Mouse (Mus musculus) lung, adult 10 weeks (tissue): Measurements from ENCODE around the gene Adamts2. TPM values are rescaled to one million over a fixed set of nuclear protein-coding genes. Genes with fewer than 3 reads are reported as not detected.

ENCODE experiments used
- polyA plus RNA-seq: library from polyadenylated mRNA; stranded (reverse); fragments of 350-450 nt; fragmentation: Illumina TruSeq; extraction: RNeasy Lipid Tissue Mini Kit (QIAGEN cat#74804); gene quantifications from one replicate; pipeline ENCODE4 v1.2.3, GENCODE M21; 2014; ENCODE audit warnings: low read depth, low replicate concordance; ENCODE audit not compliant: insufficient read depth

Gene Adamts2
- polyA plus RNA-seq = 9.0 TPM

GRCm38 (mm10) chr11:50601641-50602355, at the start of gene Adamts2:
Adamts2 (plus strand) TSS chr11:50602084.

DNA sequence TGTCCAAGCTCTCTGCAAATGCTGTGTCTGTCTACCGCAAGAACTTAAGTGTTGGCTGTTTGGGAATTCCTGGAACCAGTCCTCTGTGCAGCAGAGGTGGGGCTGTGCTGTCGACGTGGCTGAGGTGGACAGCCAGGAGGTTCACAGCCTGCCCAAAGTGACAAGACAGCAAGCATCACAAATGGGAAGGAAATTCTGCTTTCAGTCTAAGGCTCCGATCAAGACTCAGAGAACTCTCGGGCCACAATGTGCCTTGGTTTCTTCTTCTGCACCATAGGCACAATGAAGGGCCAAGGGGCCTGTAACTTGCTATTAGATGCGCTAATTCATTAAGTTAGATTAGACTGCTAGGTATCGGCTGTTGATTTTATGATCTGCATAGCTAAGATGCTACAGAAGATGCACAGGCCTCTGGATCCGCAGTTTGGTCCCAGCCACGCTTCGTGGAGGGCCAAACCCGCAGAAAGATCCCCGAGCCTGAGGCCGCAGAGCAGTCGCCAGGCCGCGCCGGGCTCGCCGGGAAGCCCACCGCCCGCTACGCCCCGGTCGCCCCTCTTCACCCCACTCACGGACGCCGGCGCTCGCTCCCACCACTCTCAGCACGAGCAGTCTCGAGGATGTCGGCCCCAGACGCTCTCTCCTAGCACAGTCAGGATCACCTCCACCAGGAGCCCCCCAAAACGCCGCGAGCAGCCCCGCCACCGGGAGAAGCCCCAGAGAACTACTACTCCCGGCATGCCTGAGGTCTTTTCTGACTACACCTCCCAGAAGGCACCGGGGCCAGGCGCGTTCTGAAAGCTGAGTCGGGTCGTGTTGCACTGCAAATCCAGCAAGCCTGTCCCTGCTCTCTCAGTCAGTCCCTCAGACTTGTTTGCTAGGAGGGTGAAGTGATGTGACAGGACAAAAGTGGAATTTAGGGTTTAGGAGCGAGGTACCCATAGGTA, 225.4 kb downstream of the Adamts2 start, which contains the start of gene Zfp354c:
TSS of gene Zfp354c (minus strand) at position 715 of the 944 bp plus-strand sequence.

DNA sequence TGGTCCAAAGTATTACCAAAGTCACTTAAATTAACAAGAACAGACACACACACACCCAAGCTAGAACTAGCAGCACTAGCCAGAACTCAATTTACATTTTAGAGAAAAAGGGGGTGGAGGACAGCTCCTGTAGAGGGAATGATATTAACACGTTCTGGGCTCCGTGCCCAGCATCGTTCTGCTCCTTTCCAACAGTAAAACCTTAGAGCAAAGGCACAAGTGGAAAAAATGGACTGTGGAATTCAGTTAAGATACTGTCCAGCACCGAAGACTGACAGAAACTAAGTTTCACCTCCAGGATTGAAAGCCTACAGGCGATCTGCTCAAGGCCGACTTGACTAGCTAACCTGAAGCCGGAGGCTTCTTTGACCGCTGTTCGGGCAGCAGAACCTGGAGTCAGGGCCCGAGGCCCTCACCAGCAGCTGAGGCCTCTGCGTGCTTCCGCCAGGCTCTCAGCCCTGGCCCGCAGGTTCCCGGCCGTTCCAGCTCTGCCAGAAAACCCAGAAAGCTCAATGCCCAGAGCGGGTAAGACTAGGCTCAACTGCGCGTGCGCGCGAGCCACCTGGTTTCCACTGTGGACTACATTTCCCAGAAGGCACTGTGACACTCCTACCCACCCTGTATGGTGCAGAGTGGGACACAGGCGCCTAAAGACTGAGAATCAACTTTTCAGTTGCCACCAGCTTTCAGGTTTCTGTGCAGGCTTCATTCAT, 239.3 kb downstream of the Adamts2 start, which contains the start of gene Zfp879:
TSS of gene Zfp879 (minus strand) at position 530 of the 713 bp plus-strand sequence.

DNA sequence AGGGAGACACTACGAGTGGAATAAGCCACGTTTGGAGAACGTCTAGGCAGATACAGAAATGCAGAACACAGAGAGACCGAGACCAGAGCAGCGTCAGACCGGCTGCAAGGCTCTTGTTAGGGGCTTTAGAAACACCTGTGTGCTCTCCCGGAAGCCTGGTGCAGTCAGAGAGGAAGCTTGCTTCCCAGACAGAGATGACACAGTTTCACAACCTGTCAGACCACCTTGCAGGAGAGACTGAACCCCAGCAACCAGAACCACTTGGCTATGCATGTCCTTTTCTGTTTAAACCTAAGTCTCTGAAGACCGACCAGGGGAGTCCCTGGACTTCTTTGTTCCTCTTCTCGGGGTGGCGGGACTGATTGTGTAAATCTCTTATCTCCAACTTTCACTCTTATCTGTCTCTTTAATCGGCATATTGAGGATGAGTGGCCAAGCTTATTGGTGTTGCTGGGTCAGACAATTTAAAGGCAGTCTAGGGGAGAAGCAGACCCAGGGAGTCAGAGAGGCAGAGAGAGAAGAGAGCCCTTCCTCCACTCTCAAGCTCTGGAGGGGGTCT, 248.4 kb downstream of the Adamts2 start, which contains the start of gene Grm6:
TSS of gene Grm6 (plus strand) at position 509 of the 559 bp plus-strand sequence.

Other genes with a start within 250 kb of the Adamts2 start
- not detected for gene Cby3, start 247.6 kb upstream of the Adamts2 start, polyA plus RNA-seq
- gene Hnrnph1, start 225.1 kb upstream of the Adamts2 start, polyA plus RNA-seq = 211 TPM
- gene Rufy1, start 171.0 kb upstream of the Adamts2 start, polyA plus RNA-seq = 16.7 TPM
- 2.8 TPM for gene Zfp354c, start 225.6 kb downstream of the Adamts2 start, polyA plus RNA-seq
- gene Zfp879, start 239.5 kb downstream of the Adamts2 start, polyA plus RNA-seq = 0.43 TPM
- 0.07 TPM for gene Grm6, start 248.6 kb downstream of the Adamts2 start, polyA plus RNA-seq